Mouse (Mus musculus): ENCODE measurements around the gene Fat3. TPM values are rescaled to one million over a fixed set of nuclear protein-coding genes. Genes with fewer than 3 reads are reported as not detected.
A peak's percentile ranks its signal among the peaks of the same experiment; 100 is the strongest.

The Fat3 gene
- polyA plus RNA-seq, 1 experiment from 2014 or later, result 7.0 TPM

GRCm38 (mm10) chr9:16398734-16399686 is 102.1 kb downstream of the Fat3 start:
- Histone ChIP-seq H3K36me3 (0 out of 2 replicates have a peak, but pooled peaks cover 4% of the 10 kb centered on the region), H3K4me3 (peak overlapping the region; percentile 14; the same call in 1 of the 2 replicates), H3K9me3 (replicated peaks) (no peaks in the 10 kb centered on the region), H3K27me3 (ENCODE audit: low read depth, poor library complexity, severe bottlenecking) (no peaks in the 10 kb centered on the region), H3K4me1 (peaks cover 82% of the 10 kb centered on the region), H3K27ac (replicated peaks) (peak overlapping the region; percentile 86)
- peak; percentile 72 for DNase-seq (ENCODE audit: low spot score)
- WGBS, result 32% methylated on average over 6 of the region's 6 CpGs

- H3K9me3 ChIP-seq (replicated peaks), result no peaks in the 10 kb centered on the region
- H3K4me3 ChIP-seq, result no peak overlapping the region
- H3K27ac ChIP-seq (replicated peaks), result no peak overlapping the region
- H3K27me3 ChIP-seq (ENCODE audit: low read depth, poor library complexity, severe bottlenecking), result no peaks in the 10 kb centered on the region
- H3K4me1 ChIP-seq, result peaks cover 27% of the 10 kb centered on the region
- DNase-seq (ENCODE audit: low spot score), result no peak
- H3K36me3 ChIP-seq, result no peaks in the 10 kb centered on the region
- WGBS, result 77% methylated on average over 4 of the region's 4 CpGs
Measured at GRCm38 (mm10) chr9:16389141-16389540, 111.9 kb downstream of the Fat3 start.

GRCm38 (mm10) chr9:16387527-16387926 is 113.6 kb downstream of the Fat3 start:
- Histone ChIP-seq H3K4me1 (peaks cover 26% of the 10 kb centered on the region), H3K9me3 (replicated peaks) (no peaks in the 10 kb centered on the region), H3K36me3 (no peaks in the 10 kb centered on the region), H3K27me3 (ENCODE audit: low read depth, poor library complexity, severe bottlenecking) (no peaks in the 10 kb centered on the region), H3K4me3 (no peak overlapping the region), H3K27ac (replicated peaks) (no peak overlapping the region)
- DNase-seq (ENCODE audit: low spot score), result no peak

- Histone ChIP-seq H3K4me1 (peaks cover 25% of the 10 kb centered on the region), H3K36me3 (0 out of 2 replicates have a peak, but pooled peaks cover 2% of the 10 kb centered on the region), H3K27me3 (ENCODE audit: low read depth, poor library complexity, severe bottlenecking) (no peaks in the 10 kb centered on the region), H3K4me3 (no peak overlapping the region), H3K9me3 (replicated peaks) (no peaks in the 10 kb centered on the region), H3K27ac (replicated peaks) (no peak overlapping the region)
- no peak for DNase-seq (ENCODE audit: low spot score)
- WGBS, result 93% methylated on average over 3 of the region's 3 CpGs
Measured at GRCm38 (mm10) chr9:16363713-16364112, 137.4 kb downstream of the Fat3 start.

GRCm38 (mm10) chr9:16361811-16362210 is 139.3 kb downstream of the Fat3 start:
- 11% methylated on average over 5 of the region's 5 CpGs for WGBS
- DNase-seq (ENCODE audit: low spot score), result no peak
- 0 out of 2 replicates have a peak overlapping the region, but pooled peaks have one; percentile 33 for H3K27ac ChIP-seq (replicated peaks)

GRCm38 (mm10) chr9:16356636-16357035 is 144.4 kb downstream of the Fat3 start:
- peaks cover 70% of the 10 kb centered on the region for H3K4me1 ChIP-seq
- no peak overlapping the region for H3K27ac ChIP-seq (replicated peaks)
- 0 out of 2 replicates have a peak, but pooled peaks cover 2% of the 10 kb centered on the region for H3K36me3 ChIP-seq
- no peak for DNase-seq (ENCODE audit: low spot score)
- H3K27me3 ChIP-seq (ENCODE audit: low read depth, poor library complexity, severe bottlenecking), result no peaks in the 10 kb centered on the region
- H3K9me3 ChIP-seq (replicated peaks), result no peaks in the 10 kb centered on the region
- WGBS, result 87% methylated on average over 4 of the region's 4 CpGs
- no peak overlapping the region for H3K4me3 ChIP-seq

More at GRCm38 (mm10) chr9:16361811-16362210, 139.3 kb downstream of the Fat3 start:
- Histone ChIP-seq H3K4me1 (peaks cover 41% of the 10 kb centered on the region), H3K4me3 (no peak overlapping the region), H3K9me3 (replicated peaks) (no peaks in the 10 kb centered on the region), H3K36me3 (0 out of 2 replicates have a peak, but pooled peaks cover 2% of the 10 kb centered on the region), H3K27me3 (ENCODE audit: low read depth, poor library complexity, severe bottlenecking) (no peaks in the 10 kb centered on the region)

GRCm38 (mm10) chr9:16354906-16355305 is 146.2 kb downstream of the Fat3 start:
- peak overlapping the region; percentile 42 for H3K27ac ChIP-seq (replicated peaks)
- H3K9me3 ChIP-seq (replicated peaks), result no peaks in the 10 kb centered on the region
- 0 out of 2 replicates have a peak, but pooled peaks cover 1% of the 10 kb centered on the region for H3K36me3 ChIP-seq
- DNase-seq (ENCODE audit: low spot score), result no peak
- H3K4me3 ChIP-seq, result no peak overlapping the region
- peaks cover 81% of the 10 kb centered on the region for H3K4me1 ChIP-seq
- H3K27me3 ChIP-seq (ENCODE audit: low read depth, poor library complexity, severe bottlenecking), result no peaks in the 10 kb centered on the region
- 16% methylated on average over 1 of the region's 1 CpGs for WGBS

- H3K9me3 ChIP-seq (replicated peaks), result no peaks in the 10 kb centered on the region
- H3K4me1 ChIP-seq, result peaks cover 64% of the 10 kb centered on the region
- H3K27ac ChIP-seq (replicated peaks), result peak overlapping the region; percentile 80
- 18% methylated on average over 4 of the region's 4 CpGs for WGBS
- H3K36me3 ChIP-seq, result no peaks in the 10 kb centered on the region
- H3K4me3 ChIP-seq, result peak overlapping the region; percentile 34; the same call in 1 of the 2 replicates
- no peaks in the 10 kb centered on the region for H3K27me3 ChIP-seq (ENCODE audit: low read depth, poor library complexity, severe bottlenecking)
- DNase-seq (ENCODE audit: low spot score), result peak; percentile 64
Measured at GRCm38 (mm10) chr9:16353049-16353724, 147.9 kb downstream of the Fat3 start.

- Histone ChIP-seq H3K4me1 (peaks cover 61% of the 10 kb centered on the region), H3K9me3 (replicated peaks) (no peaks in the 10 kb centered on the region), H3K27ac (replicated peaks) (peak overlapping the region; percentile 80), H3K36me3 (no peaks in the 10 kb centered on the region), H3K4me3 (peak overlapping the region; percentile 34; the same call in 1 of the 2 replicates), H3K27me3 (ENCODE audit: low read depth, poor library complexity, severe bottlenecking) (no peaks in the 10 kb centered on the region)
- no peak for DNase-seq (ENCODE audit: low spot score)
- WGBS, result 29% methylated on average over 3 of the region's 4 CpGs
Measured at GRCm38 (mm10) chr9:16352486-16353048, 148.5 kb downstream of the Fat3 start.

GRCm38 (mm10) chr9:16344902-16345855 is 155.9 kb downstream of the Fat3 start:
- 86% methylated on average over 11 of the region's 11 CpGs for WGBS
- H3K4me3 ChIP-seq, result no peak overlapping the region
- H3K27ac ChIP-seq (replicated peaks), result no peak overlapping the region
- peaks cover 34% of the 10 kb centered on the region for H3K4me1 ChIP-seq
- no peaks in the 10 kb centered on the region for H3K9me3 ChIP-seq (replicated peaks)
- no peak for DNase-seq (ENCODE audit: low spot score)
- H3K27me3 ChIP-seq (ENCODE audit: low read depth, poor library complexity, severe bottlenecking), result no peaks in the 10 kb centered on the region
- no peaks in the 10 kb centered on the region for H3K36me3 ChIP-seq

GRCm38 (mm10) chr9:16343191-16343590 is 157.9 kb downstream of the Fat3 start:
- Histone ChIP-seq H3K36me3 (no peaks in the 10 kb centered on the region), H3K27me3 (ENCODE audit: low read depth, poor library complexity, severe bottlenecking) (no peaks in the 10 kb centered on the region), H3K27ac (replicated peaks) (no peak overlapping the region), H3K9me3 (replicated peaks) (no peaks in the 10 kb centered on the region), H3K4me3 (no peak overlapping the region), H3K4me1 (peaks cover 32% of the 10 kb centered on the region)
- DNase-seq (ENCODE audit: low spot score), result no peak
- WGBS, result 83% methylated on average over 2 of the region's 2 CpGs
